Mouse (Mus musculus) kidney, adult 9 months (tissue): ENCODE measurements around the gene A230050P20Rik.
A peak's percentile ranks its signal among the peaks of the same experiment; 100 is the strongest.
"Not testable (repeated sequence)": the region's sequence is repeated elsewhere in the genome, so short reads cannot be mapped to it uniquely, and the experiment has no call there.

Source experiments
- DNase-seq: peaks from one replicate; pipeline ENCODE4 v3.0.0; 2022

Gene A230050P20Rik

DNA sequence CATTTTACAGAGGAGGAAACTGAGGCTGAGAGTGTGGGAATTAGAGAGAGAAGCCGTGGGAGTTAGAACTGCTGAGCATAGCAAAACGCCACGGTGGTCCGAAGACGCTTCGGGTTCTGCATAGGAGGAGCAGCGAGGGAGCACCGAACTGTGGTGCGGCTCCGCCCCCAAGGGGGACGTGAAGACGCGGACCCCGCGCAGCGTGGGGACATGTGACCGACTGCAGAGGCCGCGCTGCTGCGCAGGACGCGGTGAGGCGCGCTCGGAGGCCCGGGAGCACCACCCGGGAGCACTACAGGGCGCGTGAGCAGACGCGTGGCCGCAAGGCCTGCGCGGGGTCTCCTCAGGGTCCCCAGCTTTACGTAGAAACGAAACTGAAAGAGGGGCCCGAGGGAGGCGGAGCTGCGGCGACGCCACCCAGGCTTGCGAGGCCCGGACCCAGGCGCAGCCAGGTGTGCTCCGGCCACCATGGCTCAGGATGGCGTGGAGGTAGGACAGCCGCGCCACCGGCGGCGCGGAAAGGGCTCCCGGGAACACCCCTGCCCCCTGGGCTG is at the start of gene A230050P20Rik:
Gene A230050P20Rik, plus strand, starts transcription at position 195 of the 554 bp plus-strand sequence.
- peak; percentile 45 for DNase-seq

DNA sequence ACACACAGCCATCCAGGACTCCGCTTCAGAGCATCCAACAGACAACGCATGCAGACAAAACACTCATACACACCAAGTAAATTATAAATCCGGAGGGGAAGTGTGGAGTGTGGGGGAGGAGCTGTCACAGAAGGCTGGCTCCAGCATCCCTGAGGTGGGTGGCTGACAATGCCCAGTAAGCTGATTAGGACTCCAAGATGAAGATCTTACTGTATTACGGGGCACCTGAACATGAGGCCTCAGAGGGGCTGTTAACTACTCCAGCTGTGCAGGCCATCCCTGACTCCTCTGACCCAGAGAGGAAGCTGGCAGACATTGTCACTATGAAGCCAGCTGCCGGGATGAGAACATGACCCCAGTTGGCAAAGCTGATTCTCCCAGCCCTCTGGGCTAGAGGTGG is 48.4 kb upstream of the A230050P20Rik start:
- DNase-seq = no peak

DNA sequence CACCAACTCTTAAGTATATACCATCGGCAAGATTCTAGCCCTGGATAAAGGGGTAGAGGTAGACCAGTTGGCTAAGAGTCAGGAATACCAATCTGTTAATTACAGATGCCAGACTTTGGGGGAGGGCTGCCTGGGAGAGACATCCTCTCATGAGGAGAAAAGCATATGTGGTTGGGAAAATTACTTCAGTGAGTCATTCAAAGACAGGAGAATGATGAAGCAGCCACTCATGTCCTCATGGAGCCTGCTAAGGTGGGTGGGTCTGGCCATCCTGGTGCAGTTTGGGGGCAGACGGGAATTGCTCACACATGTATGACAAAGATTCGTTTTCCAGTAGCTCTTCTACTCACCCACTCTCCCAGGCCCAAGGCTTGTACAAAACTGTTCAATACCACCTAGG is 45.6 kb upstream of the A230050P20Rik start:
- DNase-seq = no peak

DNA sequence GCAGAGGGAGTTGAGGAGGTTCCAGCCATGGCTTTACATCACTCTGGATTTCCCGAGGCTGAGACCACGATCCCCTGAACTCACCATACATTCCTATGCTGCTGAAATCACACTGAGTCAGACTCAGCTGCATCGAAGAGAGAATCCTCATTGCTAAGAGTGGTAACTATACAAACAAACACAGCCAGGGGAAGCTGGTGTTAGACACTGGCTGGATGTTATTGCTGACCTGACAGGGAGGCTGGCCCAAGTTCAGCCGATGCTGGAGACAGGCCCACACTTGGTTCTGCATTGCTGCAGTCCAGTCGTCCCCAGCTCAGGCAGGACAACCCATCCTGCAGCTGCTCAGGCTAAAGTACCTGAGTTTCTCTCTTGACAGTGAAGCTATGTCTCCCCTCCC is 42.7 kb upstream of the A230050P20Rik start:
- no peak for DNase-seq

DNA sequence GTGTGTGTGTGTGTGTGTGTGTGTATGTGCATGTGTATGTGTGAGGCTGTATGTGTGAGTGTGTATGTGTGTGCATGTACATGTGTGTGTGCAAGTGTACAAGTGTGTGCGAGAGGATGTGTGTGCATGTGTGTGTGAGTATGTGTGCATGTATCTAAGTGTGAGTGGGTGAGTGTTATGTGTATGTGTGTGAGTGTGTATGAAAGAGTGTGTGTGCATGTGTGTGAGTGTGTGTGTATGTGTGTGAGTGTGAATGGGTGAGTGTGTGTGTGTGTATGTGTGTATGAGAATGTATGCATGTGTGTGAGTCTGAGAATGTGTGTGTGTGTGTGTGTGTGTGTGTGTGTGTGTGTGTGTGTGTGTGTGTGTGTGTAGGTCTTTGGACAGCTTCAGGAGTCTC is 40.3 kb upstream of the A230050P20Rik start:
- no peak for DNase-seq

DNA sequence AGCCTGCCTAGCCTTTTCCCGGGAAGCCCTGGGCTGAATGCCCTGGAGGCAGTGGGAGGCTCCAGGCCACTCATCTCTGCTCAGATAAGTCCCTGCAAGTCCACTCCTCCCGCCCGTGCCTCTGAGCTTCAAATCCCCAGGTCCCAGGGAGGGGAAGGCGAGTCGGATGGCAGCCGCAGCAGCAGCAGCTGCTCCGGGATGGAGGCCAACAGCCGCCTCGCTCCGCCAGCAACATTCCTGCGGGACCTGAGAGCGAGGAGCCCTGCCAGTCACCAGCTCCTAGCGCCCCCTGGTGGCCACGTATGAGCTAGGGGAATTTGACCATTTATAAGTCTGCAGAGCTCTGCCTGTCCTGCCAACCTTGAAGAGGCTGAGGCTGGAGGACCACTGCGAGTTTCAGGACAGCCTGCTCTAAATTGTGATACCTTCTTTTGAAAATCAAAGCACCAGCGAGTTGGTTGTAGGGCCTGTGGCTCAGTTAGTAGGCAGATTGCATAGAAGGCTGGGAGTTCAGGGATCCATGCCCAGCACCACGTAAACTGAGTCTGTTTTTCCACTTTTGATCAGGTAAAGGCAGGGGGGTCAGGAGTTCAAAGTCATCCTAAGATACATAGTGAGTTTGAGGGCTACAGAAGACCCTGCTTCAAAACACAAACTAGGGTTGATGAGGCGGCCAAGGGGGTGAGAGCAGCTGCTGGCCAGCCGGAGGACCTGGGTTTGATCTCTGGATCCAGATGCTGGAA is 37.4 kb upstream of the A230050P20Rik start:
- peak; percentile 95 for DNase-seq

DNA sequence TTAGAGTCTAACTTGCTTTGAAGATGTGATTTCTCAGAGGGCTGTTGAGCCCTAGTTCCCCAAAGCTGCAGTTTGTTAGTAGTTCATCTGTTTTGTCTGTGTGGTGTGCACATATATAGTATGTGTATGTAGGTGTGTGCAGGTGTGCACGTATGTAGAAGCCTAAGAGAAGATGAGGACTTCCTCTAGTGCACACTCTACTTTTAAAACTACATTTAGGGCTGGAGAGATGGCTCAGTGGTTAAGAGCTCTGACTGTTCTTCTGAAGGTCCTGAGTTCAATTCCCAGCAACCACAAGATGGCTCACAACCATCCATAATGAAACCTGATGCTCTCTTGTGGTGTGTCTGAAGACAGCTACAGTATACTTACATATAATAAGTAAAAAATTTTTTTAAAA is 33.6 kb upstream of the A230050P20Rik start:
- no peak for DNase-seq

DNA sequence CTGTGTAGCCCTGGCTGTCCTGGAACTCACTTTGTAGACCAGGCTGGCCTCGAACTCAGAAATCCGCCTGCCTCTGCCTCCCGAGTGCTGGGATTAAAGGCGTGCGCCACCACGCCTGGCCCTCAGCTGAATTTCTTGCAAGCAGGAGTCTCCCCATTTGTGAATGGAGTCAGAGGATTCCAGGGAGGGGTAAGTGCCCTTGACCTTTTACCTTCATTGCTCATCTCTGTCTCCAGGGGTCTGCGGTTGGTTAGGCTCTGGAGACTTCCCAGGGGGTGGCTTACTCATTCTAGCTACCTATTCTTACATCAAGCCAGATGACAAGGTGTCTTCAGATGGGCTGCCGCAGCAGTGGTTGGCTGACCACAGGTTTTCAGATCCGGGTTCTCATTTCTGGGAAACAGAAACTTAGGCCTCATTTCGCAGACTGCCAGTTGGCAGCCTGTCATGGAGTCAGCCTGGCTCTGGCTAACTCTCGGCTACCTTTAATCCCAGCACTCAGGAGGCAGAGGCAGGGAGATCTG is 32.9 kb upstream of the A230050P20Rik start:
- not testable (repeated sequence) for DNase-seq

DNA sequence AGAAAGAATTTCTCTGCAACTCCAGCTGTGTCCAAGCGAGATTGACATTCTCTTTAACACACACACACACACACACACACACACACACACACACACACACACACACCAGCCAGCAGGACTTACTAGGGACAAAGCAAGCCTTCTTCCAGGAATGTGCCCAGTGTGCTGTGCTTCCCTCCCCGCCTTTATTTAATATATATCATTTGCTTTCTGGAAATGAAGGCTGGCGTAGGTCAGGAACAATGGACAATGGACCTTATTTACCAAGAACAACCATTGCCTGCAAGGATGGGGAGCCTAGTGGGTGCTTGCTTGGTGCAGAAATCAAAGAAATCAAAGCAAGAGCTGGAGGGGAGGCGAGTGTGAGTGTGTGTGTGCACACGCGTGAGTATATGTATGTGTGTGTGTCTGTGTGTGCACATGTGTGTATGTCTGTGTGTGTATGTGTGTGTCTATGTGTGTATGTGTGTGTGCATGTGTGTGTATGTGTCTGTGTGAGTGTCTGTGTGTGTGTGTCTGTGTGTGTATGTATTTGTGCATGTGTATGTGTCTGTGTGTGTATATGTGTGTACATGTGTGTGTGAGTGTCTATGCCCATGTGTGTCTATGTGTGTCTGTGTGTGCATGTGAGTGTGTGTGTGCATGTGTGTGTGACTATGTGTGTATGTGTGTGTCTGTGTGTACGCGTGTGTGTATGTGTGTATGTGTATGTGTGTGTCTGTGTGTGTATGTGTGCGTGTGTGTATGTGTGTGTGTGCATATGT is 31.1 kb upstream of the A230050P20Rik start:
- DNase-seq = no peak

DNA sequence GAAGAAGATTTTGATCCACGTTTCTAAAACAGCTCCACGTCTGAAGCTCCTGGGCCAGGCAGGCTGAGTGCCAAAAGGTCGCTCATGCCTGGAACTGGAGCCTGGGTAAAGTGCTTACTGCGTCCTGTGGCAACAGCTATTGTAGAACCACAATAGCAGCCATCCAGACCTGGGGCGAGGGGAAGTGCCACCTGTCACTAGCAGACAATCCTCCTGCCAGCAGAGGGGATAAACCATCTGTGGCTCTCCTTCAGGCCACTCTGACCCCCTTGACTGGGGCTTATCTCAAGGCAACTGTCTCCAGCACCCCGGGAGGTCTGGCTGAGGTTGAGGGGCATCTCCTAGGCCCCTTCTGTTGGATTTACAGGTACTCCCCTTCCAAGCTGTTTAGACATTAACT is 29.5 kb upstream of the A230050P20Rik start:
- no peak for DNase-seq

DNA sequence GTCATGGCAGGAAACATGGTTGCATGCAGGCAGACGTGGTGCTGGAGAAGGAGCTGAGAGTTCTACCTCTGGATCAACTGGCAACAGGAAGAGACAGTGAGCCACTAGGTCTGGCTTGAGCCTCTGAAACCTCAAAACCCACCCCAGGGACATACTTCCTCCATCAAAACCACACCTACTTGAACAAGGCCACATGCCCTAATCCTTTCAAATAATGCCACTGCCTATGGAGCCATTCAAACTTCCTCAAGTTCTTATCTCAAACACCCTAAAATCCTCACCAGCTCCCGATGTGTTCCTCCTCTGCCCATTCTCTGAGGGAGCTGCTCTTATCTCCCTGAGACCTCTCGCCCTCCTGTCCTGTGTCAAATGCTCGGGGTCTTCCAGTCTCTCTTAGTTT is 26.2 kb upstream of the A230050P20Rik start:
- no peak for DNase-seq

DNA sequence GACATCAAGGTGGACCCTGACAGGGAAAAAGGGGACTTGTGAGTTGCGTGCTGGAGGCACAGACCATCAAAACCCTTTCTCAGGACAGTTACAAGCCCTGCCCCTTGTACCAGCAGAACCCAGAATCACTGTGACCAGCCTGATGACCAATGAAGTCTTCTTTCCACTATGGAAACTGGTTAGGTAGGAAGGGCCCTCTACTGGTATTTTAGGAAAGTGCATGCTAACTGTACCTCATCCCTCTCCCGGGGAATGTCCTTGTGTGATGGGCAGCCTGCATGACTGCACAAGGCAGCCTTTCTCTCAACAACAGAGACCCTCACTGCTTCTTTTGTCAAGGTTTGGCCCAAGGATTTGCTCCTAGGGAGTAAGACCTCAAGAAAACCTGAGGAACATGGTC is 25.8 kb upstream of the A230050P20Rik start:
- DNase-seq = peak; percentile 20

DNA sequence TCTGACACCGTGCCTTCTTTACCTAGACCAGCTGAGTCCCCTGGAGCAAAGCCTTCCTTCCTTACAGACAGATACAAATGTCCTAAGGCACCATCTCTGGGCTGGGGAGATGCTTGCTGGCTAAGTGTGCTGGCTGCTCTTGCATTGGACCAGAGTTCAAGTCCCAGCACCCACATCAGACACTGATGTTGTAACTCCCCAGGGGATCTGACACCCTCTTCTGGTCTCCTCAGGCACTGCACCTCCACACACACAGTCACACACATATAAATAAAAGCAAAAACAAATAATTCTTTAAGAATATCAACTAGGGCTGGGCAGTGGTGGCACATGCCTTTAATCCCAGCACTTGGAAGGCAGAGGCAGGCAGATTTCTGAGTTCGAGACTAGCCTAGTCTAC is 18.3 kb upstream of the A230050P20Rik start:
- no peak for DNase-seq

DNA sequence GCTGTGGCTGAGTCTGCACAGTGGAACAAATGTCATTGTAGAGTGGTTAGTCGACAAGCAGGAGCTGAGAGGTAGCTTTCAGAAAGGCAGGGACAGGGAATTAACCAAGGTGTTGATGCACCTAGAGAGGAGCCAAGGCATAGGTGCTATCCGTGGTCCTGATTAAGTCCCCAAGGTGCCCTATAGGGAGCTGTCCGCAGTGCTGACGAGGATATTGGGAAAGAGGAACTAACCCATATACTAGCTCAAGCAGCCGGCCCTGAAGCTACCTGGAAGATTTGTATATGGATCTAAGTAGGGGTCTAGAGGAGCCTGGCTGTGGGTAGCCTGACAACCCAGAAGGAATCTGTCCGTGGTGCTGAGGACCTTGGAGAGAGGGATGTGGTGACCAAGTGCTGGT is 11.3 kb upstream of the A230050P20Rik start:
- DNase-seq = peak; percentile 61

DNA sequence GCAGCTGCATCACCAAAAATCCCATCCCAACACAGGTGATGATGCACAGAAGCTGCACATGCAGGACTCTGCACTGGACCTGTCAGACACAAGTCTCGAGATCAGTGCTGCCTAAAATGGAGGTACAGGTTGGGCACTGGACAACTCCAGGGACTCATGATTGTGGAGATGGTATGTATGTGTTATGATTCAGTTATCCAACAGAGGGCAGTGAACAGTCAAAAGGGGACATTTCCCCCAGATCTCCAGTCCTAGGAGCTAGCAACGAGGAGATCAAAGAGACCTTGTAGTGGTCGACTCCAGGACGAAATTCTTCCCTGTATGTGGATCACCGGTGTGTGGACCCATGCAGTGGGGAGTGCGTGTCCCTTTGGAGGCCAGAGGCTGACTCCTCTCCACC is 8.5 kb upstream of the A230050P20Rik start:
- DNase-seq = no peak

DNA sequence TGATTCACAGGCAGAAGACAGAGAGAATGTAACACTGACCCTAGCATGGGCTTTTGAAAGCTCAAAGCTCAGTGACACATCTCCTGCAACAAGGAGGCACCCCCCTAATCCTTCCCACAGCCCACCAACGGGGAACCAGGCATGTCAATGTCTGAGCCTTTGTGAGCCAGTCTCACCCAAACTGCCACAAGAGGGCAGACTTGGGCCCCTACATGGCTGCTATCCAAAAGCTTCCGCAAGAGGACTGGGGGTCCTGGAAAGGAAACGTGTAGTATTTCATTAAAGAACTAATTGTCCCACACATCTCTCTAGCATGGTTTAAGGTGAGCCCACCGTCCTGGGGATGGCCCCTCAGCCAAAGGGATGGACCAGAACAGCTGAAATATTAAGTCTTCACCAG is 6.6 kb upstream of the A230050P20Rik start:
- DNase-seq = no peak

DNA sequence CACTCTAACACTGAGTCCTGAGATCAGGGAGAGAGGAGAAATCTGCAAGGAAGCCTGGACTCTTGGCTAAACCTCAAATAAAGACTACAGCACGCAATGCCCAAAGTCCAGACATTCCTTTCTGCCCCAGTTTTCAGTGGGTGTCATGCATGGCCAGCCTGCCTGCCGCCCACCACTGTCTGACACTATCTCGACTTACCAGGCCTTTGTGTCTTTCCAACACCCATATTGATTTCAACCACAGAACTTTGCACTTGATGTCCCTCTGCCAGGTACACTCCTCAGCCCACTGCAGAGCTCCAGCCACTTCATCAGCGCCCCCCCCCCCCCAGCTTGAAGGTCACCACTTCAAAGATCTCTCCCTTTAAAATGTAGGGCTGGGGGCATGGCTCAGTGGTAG is 6.2 kb upstream of the A230050P20Rik start:
- DNase-seq = no peak

DNA sequence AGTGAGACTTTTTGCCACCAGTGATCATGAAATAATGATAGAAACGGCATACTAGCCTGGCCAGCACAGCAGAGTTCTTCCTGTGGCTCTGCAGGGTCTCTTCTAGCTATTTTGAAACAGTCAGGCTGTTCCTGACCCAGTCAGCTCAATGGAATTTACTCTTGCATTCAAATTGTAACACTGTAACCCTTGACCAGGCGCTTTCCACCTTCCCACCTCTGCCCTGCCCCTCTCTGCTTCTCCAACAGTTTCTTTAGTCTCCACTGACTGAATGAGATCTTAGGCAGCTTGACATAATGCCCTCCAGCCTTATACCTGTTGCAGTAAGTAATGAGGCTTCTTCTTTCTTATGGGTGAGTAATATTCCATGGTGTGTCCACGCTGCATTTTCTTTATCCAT is 1.6 kb upstream of the A230050P20Rik start:
- DNase-seq = no peak

DNA sequence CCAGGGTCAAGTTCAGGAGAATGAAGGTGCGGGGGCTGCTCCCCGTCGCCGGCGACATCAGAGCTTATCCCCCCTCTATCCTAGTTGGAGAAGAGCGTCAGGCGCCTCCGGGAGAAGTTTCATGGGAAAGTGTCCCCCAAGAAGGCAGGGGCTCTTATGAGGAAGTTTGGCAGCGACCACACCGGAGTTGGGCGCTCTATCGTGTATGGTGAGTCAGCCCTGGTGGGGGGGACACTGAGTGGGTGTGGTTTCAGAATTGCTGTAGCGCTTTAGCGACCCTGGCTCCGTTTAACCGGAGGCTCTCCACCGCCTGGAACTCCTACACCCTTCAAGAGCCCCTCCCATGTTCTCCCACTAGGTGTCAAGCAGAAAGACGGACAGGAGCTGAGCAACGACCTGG is 804 bp downstream of the A230050P20Rik start:
- no peak for DNase-seq

DNA sequence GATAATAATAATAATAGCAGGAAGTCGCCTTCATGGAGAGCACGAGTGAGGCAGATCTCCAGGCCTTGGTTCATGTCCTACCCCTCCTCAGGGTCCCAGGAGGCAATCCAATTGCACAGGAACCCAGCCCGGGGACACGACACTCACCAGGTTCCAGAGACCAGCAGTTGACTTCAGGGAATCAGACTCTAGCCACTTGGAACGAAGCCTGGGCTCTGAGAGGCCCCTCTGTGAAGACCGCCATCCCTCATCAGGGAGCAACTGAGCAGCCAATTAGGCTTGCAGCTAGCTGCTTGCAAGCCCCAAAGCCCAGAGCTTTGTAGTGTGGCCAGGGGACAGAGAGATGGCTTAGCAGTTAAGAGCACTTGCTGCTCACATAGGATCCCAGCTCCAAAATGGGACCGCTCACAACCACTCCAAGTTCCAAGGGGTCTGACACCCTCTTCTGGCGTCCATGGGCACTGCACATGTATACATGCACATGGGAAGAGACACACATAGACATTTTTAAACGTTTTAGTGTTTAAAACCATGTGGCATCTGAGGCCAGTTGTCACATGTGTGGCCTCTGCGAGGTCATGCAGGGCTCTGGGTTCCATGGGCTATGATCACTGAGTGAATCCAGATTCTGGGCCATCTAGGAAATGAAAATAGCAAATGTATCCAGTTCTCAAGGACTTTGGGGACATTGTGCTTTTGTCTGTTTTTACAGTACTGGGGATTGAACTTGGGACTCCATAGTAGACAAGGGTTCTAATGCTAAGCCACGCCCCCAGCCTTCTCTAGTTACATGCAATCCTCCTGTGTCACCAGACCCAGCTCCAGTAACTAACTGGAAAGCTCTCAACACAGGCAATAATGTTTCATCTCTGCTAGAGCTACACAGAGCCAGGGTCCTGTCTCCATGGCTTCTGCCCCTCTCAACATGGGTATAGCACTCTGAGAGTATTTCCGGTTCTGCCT is 2.0 kb downstream of the A230050P20Rik start:
- no peak for DNase-seq

DNA sequence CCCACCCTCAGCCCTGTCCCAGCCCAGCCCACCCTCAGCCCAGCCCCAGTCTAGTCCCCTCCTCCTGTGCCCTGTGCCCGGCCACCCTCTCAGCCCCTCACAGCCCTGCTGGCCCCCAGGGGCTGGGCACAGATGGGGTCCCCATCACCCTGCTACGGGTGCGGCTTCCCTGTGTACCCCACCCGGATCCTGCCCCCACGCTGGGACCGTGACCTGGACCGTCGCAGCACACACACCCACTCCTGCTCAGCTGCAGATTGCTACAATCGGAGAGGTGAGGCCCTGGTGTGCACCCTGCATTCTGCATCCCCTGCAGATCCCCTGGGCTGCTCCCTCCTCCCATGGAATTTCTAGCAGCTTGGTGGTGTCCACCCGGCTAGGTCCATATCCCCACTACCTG is 4.5 kb downstream of the A230050P20Rik start:
- DNase-seq = no peak

DNA sequence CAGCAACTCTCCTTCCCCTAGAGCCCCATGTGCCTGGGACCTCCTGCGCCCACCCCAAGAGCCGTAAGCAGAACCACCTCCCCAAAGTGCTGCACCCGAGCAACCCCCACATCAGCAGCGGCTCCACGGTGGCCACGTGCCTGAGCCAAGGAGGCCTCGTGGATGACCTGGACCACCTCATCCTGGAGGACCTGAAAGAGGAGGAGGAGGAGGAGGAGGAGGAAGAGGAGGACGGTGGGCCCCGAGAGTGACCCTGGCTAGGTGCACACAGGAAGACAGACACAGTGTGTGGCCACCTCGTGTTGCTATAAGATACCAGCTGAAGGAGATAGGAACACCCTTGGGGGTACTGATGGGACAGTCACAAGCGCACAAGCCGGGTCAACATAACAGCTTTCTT is 5.1 kb downstream of the A230050P20Rik start:
- no peak for DNase-seq
